Mouse (Mus musculus) embryonic stem cell, embryonic (primary cell): ENCODE measurements around the gene Gsap.

Experiments used
- CTCF ChIA-PET, 4 experiments: fragments of 300-600 bp in 2 of 4; fragments of 350-600 bp in 2 of 4; sonication (Branson Sonifier 250); formaldehyde crosslinking; loops; one replicate each; lab custom pipeline; 2022; ENCODE audit warnings: inconsistent platforms in 2 of 4; lab: Charles Lee
- POLR2A ChIA-PET, 4 experiments: fragments of 300-600 bp in 2 of 4; fragments of 350-600 bp in 2 of 4; sonication (Branson Sonifier 250); formaldehyde crosslinking; loops; one replicate each; lab custom pipeline; 2022; ENCODE audit warnings: antibody characterized with exemption in 4 of 4, inconsistent platforms in 1 of 4; lab: Charles Lee

Gene Gsap

DNA sequence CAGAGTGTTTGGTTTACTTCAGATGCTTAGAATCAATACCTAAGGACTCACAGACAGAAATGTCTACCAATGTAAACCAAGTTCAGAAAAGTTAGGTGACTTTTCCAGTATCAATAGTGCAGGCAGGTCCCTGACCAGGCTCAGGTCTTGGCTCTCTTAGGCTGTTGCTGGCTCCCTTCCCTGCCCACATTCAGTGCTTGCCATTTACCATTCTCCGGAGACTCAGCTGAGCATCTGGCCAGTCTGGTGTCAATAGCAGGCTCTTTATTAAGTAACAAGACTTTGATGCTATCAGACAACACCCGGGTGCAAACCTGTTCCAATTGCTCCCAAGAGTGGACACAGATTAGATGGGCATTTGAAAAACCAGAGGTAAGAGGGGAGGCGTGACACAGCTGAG, 13.7 kb upstream of the Gsap start:
- CTCF ChIA-PET: no interaction called here
- POLR2A ChIA-PET: interaction anchor here in 1 of 4 experiments (0.8 kb wide), 1 partner anchor 337 kb away, joined by 3 read pairs; no protein-coding TSS in a partner anchor

DNA sequence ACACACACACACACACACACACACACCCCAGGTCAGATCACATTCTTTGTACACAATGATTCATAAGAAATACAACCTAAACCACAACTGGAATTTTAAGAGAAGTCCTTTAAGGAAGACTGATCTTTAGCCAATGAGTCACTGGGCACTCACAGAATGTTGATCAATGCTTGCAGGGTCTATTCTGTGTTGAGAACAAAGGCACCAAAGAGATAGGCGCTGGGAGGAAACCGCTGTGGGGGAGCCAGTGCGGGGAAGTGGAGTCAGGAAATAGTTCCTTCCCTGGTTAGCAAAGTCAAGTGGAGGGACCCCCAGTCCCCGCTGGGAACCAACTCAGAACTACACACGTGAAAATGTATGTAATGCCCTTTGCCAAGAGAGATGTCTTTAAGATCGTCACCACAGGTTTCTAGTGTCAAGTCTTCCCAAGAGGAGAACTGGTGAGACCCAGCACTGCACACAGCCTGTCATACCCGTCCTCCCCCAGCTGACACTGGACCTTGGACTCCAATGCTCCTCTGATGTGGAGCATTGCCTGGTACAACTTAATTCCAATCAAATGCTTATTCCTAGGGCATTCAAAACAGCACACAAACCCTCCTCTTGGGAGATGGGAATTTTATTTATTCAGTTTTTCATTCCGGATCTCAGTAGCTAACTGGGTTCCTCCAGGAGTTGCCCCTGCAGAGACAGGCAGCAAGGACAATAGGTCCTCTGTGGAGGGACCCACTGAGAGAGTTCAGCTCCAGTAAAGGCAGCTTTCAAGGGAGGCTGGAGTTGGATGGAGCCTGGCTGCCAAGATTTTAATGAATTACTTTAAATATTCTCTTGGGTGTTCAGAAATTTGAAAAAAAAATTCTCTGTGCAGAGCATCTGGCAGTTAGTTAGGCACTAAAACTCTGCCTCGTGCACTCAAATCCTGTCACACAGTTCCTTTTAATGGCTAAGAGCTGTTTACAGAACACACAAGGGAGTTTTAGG, 10.6 kb upstream of the Gsap start:
- ChIA-PET POLR2A (no interaction called here), CTCF (no interaction called here)

DNA sequence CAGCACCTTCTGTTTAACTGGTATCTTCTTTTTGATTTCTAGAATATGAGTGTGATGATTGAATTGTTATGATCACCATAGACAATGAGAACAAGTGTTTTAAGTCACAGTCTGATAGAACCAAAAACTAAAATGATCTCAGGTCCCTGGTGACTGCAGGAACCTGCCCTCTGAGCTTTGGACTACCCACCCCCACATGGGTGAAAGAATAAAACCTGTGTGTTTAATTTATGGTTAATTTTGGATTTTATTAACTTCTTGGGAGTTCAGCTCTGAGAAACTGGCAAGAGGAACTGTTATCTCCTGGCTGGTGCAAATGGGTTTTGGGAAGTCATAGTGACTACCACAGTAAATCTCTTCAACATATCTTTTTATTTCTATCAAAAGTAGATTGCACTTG, 6.6 kb upstream of the Gsap start:
- ChIA-PET CTCF (no interaction called here), POLR2A (no interaction called here)

DNA sequence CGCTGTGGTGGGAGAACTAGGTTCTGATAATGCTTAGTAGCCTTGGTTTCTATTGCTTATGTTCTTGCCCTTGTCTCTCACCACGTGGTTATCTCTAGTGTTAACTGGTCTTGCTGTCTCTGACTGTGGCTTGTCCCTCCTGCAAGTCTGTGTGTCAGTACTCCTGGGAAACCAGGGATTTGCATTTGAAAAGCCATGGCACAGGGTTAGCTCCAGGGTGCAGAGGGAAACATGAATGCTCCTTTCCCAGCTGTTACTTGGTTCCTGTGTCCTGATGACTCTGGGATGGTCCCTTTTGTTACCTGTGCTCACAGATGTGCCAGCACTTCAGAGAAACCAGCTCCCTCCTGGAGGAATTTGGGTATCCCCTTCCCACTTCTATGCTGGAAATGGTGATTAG, 3.0 kb upstream of the Gsap start:
- POLR2A ChIA-PET: interaction anchor here in 1 of 4 experiments (0.7 kb wide), 1 partner anchor 534 kb away, joined by 4 read pairs; no protein-coding TSS in a partner anchor
- CTCF ChIA-PET: interaction anchor here in 1 of 4 experiments (0.6 kb wide), 1 partner anchor 208 kb away, joined by 3 read pairs; no protein-coding TSS in a partner anchor

DNA sequence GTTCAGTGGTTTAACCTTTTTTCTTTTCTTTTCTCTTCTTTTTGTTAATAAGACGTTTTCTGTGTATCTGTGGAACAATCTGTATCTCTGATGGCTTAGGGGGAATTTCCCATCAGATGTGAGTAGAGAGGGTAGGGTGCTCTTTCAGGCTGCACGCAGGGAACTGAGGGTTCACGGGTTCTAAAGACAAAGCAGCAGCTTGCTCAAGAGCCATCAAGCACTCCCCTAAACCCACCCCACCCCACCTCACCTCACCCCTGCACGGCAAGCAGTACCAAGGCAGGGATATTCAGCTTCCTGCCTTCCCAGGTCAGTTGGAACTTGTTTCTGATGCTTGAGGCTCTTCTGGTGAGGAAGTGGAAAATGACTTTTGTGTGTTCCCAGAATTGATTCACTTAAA, 766 bp downstream of the Gsap start:
- ChIA-PET CTCF (no interaction called here), POLR2A (interaction anchor here in 1 of 4 experiments (0.6 kb wide), 1 partner anchor 1657 kb away, joined by 5 read pairs; no protein-coding TSS in a partner anchor)

DNA sequence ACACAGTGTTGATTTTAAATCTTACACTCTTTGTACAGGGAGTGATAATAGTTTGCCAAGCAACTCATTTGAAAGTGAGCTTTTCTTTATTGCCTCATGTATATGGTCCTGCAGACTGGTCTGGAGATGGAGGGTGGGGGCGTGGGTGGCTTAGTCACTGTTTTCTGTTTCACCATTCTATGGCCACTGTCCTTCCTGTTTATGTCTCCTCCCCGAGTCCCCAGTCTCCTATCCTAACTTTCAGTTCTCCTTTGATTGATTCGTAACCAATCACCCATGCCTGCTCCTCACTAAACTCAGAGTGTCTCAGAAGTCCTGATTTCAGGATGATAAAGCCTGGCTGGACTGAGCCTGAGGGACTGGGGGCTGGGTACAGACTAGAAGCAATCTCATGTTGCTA, 2.4 kb downstream of the Gsap start:
- CTCF ChIA-PET: no interaction called here
- POLR2A ChIA-PET: no interaction called here

DNA sequence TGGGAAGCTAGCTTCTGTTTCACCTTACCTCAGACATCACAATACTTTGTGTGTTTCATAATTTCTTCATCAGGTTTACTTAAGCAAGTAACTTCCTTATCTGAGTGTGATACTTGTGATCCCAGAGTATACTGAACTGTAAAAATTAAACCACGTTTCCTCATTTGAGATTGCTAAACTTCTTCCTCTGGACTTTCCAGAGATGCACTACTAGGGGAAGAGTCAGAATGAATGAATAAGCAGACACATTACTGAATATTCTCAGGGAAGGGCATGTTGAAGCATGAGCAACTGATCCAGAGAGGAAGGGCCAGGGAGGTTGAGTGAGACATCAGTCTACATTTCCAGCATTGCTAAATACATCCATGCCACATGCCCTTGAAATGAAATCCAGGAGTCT, 3.0 kb downstream of the Gsap start:
- POLR2A ChIA-PET: no interaction called here
- CTCF ChIA-PET: no interaction called here

DNA sequence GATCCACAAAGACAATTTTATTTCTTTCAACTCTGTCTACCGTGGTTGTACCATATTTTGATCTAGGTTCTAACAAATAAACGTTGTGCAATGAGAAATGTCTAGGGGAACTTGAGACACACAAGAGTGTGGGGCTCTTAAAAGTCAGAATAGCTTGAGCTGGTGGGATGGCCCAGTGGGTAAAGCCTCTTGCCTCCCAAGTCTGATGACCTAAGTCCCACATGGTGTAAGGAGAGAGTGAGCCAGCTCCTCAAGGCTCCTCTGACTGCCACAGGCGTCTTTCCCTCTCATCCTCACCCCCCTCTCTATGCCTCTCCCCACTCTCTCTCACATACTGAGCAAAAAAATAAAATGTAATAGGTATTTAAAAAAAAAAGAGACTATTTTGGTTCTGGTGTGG, 3.4 kb downstream of the Gsap start:
- CTCF ChIA-PET: no interaction called here
- POLR2A ChIA-PET: no interaction called here

DNA sequence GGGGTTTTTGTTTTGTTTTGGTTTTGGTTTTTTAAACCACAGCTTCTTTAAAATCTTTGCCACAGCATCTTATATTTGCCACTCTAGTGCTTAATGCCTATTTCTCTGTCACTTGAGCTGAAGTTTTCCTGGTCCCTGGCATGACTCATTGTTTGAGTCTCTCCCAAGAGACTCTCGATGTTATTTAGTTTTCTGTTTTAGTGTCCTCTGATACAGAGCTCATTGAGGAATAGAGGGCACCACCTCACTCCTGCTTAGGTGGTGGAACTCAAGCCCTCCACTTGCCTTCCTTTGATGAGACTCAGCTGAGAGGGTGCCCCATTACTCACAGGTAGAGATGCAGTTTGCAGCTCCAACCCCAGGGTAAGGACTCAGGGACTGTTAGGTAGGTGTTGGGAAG, 17.4 kb downstream of the Gsap start:
- CTCF ChIA-PET: no interaction called here
- POLR2A ChIA-PET: no interaction called here

DNA sequence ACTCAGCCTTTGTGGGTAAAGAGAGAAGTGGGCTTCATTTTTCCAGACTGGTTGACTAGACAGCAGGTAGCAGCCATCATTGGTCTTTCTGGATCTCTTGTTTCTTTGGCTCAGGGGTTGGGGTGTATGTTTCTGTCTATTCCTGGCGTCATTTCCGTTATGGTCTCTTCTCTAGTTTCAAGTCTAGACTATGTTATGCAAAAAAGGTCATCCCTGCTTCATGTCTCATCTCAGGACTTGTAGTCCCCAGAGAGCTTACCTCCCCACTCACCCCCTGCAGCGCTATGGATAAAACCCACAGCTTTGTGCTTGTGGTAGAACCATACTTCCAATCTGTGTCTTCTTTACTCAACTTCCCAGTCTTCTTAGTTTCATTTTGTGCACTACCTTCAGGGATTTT, 18.1 kb downstream of the Gsap start:
- ChIA-PET CTCF (no interaction called here), POLR2A (no interaction called here)

DNA sequence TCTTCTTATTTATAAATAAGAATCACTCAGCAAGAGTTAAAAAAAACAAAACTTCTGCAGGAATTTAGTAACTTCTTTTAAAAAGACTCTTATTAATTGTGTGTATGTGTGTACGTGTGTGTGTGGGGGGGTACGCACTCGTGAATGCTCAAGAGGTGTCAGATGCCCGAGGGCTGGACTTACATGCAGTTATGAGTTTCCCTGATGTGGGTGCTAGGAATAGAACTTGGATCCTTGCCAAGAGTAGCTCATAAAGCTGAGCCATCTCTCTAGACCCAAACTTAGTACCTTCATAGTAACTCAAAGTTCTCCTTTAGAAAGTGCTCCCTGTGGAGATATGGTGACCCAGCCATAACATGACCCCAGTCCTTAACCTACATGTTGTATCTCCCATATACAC, 20.0 kb downstream of the Gsap start:
- CTCF ChIA-PET: no interaction called here
- POLR2A ChIA-PET: interaction anchor here in 1 of 4 experiments (0.6 kb wide), 1 partner anchor 171 kb away, joined by 4 read pairs; no protein-coding TSS in a partner anchor

DNA sequence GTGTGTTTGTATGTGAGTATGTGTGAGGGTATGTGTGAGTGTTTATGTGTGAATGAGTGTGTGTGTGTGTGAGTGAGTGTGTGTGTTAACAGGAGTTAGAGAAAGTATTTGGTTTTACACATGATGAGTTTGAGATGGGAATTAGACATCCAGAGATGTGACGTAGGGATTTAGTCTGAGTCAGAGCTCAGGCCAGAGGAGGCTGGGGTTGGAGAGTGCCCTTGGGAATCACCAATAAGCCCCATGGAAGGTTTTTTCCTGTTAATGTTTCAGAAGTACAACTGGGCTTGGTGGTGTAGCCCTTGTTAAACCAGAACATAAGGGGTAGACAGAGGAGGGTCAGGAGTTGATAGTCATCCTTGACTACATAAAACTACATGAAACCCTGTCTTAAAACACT, 25.4 kb downstream of the Gsap start:
- ChIA-PET CTCF (no interaction called here), POLR2A (no interaction called here)

DNA sequence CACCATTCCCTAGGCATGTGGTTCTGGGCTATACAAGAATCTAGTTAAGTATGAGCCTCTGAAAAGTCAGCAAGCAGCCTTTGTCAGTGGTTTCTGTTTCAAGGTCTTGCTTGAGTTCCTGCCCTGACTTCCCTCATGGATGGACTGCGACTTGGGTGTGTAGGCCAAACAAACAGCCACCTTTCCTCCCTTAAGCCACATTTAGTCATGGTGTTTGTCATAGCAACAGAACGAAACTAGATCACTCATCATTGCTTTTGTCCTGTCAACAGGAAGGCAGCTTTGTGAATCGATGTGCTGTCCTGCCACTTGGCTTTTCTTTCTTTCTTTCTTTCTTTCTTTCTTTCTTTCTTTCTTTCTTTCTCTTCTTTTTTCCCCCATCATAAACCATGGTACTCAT, 26.9 kb downstream of the Gsap start:
- ChIA-PET CTCF (no interaction called here), POLR2A (no interaction called here)

DNA sequence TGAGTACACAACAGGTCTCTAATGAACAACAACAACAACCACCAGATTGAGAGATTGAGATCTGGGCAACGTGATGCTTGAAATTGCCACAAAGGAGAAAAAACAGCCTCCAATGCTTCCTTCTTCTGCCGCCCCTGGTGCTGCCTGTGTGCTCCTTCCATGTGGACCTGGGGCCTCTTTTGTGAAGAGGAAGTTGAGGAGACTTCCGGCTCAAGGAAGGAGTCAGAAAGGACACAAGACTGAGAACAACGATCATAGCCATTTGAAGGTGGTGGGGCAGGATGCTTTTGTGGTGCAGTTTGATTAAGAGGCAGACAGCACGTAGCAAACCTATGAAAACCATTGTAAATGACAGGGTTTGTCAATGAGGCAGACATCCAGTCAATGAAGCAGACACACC, 27.7 kb downstream of the Gsap start:
- POLR2A ChIA-PET: no interaction called here
- CTCF ChIA-PET: no interaction called here

DNA sequence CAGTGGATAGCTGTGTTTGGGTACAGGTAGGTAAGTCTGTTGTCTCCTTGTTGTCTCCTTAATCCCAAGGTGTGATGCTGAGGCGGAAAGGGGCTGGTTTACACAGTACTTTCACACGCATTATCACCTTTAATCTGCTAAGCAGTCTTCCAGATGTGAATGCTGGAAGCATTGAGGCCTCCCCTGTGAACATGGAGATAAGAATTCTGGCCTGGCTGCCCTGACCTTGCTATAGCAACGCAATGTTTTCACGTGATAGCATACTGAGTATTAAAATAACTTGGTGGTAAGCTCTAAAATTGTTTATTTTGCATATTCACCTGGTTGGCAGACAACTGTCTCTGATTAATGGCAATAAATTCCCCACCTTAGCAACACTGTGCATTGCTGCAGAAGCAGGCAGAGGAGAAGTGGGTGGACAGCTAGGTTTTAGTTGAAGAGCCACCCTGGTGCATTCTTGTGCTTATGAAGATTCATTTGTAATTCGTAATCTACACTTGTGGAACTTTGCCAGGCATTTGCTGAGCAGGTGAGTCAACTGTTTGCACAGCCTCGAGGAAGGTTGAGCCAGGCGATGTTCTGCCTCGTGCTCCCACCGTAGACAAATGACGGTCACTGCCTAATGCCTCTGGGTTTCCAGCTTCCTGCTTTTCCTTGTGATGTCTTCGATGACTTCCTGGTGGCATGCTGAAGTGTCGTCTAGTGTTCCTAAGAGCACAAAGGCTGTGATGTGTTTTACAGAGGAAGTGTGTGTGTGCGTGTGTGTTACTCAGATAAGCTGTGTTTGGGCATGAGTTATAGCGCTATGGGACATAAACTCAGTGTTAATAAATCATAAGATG, 31.6 kb downstream of the Gsap start:
- CTCF ChIA-PET: no interaction called here
- POLR2A ChIA-PET: no interaction called here

DNA sequence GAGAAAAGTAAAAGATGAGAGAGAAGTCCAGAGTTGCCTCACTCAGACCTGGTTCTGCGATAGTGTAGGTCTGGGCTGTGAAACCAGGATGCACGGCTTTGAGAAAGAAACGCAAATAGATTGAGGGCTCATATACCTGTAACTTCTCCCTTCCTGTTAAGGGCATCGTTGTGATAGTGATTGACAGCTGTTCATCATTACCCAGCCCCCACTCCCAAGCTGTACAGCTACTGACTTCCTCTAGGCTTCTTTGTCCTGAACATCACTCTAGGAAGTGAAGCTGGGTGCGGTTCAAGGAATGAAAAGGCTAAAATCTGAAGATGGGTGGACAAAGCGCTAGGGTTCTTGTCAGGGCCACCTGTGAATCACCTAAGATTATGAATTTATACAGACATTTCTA, 46.8 kb downstream of the Gsap start:
- POLR2A ChIA-PET: interaction anchor here in 1 of 4 experiments (0.6 kb wide), 1 partner anchor 278 kb away, joined by 3 read pairs; no protein-coding TSS in a partner anchor
- CTCF ChIA-PET: no interaction called here

DNA sequence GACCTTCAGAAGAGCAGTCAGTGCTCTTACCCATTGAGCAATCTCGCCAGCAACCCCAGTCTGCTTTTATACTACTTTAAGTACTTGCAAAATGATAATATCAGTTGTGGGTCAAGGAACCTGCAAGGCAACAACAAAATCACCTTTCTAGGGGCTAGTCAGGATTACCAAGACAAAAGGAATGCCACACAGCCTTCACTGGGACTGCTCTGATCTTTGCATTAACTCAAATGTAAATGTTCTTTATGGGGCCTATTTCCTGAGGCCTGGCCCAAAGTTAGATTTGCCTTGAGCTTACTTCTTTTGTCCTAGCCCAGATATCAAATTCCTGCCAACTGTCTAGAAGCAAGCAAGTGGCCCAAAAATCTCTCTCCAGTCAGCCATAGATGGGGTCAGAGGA, 58.5 kb downstream of the Gsap start:
- POLR2A ChIA-PET: interaction anchor here in 3 of 4 experiments (0.5 to 1.9 kb wide), 4 partner anchors 13 to 1260 kb away, joined by 3 to 9 read pairs (median 4); no protein-coding TSS in a partner anchor
- CTCF ChIA-PET: interaction anchor here in 2 of 4 experiments (0.6 to 1.3 kb wide), 3 partner anchors 13 to 390 kb away, joined by 3 to 5 read pairs (median 3); no protein-coding TSS in a partner anchor

DNA sequence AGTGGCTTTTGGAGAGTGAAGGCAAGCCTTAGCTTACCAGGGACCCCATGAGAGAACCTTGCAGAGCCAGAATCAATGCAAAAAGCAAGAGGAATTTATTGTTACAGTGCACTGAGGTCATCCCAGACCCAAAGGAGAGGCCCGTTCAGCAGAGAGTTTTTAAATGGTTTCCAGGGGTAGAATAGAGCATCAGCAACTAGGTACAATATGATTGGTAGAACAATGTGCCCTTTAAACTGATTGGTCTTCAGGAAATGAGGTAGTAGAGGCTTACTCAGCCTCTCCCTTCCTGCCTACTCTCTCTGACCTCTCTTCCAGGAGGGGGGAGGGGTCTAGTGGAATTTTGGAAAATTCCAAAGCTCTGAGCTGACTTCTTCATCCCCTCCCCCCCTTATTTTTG, 59.2 kb downstream of the Gsap start:
- ChIA-PET POLR2A (interaction anchor here in 2 of 4 experiments (0.6 to 1.9 kb wide), 4 partner anchors 13 to 1261 kb away, joined by 3 to 9 read pairs (median 4); no protein-coding TSS in a partner anchor), CTCF (interaction anchor here in 1 of 4 experiments (1.3 kb wide), 1 partner anchor 16 kb away, joined by 3 read pairs; no protein-coding TSS in a partner anchor)

DNA sequence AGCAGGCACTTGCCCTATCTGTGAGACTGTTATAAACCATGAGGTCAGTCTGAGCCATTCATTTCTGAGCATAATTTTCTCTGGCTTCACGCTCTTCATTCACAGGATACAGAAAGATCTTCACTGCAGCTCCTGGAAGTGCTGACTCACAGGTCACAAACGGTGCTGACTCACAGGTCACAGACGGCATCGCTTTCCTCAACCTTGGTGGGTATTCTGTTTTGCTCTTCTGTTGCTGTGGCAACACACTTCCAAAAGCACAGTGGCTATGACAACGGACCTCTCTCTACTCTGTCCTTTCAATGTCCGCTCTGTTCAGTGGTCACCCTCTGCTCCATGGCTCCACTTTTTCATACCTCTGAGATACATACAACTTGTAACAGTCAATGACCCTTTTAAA, 60.7 kb downstream of the Gsap start:
- ChIA-PET POLR2A (interaction anchor here (0.7 to 1.6 kb wide), 4 partner anchors 10 to 594 kb away, joined by 3 to 4 read pairs (median 3); no protein-coding TSS in a partner anchor), CTCF (no interaction called here)
